Mouse (Mus musculus) G1E (cell line): ENCODE results near the gene Trpm5. TPM values are rescaled to one million over a fixed set of nuclear protein-coding genes. Genes with fewer than 3 reads are reported as not detected.

Experiments used
- ATAC-seq: 2 replicates; pipeline ENCODE4 v1.8.0; 2016; ENCODE audit warnings: mild to moderate bottlenecking; ENCODE audit not compliant: insufficient number of reproducible peaks, poor library complexity, low FRiP score, severe bottlenecking; ENCODE audit errors: extremely low read depth
- DNase-seq: peaks from one replicate; pipeline ENCODE4 v3.0.0; 2012; ENCODE audit warnings: low spot score
- H3K27me3 ChIP-seq: 2 replicates; pipeline ENCODE4 v1.6.1; 2012; ENCODE audit warnings: mild to moderate bottlenecking, low read length, inconsistent platforms; ENCODE audit not compliant: insufficient read depth
- H3K36me3 ChIP-seq: replicated peaks from 2 replicates; pipeline ENCODE3; 2012; ENCODE audit warnings: mild to moderate bottlenecking, inconsistent platforms
- H3K4me1 ChIP-seq: 2 replicates; pipeline ENCODE4 v1.6.1; 2012; ENCODE audit warnings: low read depth, low read length, inconsistent platforms, mixed read lengths; ENCODE audit not compliant: insufficient read depth
- H3K4me3 ChIP-seq: 2 replicates; pipeline ENCODE4 v1.5.1; 2012; ENCODE audit warnings: low read depth, mild to moderate bottlenecking, inconsistent platforms, low read length, moderate library complexity, mixed read lengths
- H3K9me3 ChIP-seq: replicated peaks from 2 replicates; pipeline ENCODE4 v1.6.1; 2012; ENCODE audit warnings: inconsistent platforms
- CTCF ChIP-seq: IDR thresholded peaks from 2 replicates; pipeline ENCODE4 v1.5.1; 2012; ENCODE audit warnings: low read depth, low read length, inconsistent platforms, mixed read lengths
- GATA1 ChIP-seq: IDR thresholded peaks from 2 replicates; pipeline ENCODE4 v1.6.1; 2012; ENCODE audit warnings: borderline replicate concordance, low read length, inconsistent platforms, mixed read lengths
- GATA2 ChIP-seq: IDR thresholded peaks from 2 replicates; pipeline ENCODE4 v1.6.1; 2012; ENCODE audit warnings: low read depth, low read length, inconsistent platforms, borderline replicate concordance
- POLR2AphosphoS5 ChIP-seq: IDR thresholded peaks from 2 replicates; pipeline ENCODE4 v1.6.1; 2012; ENCODE audit warnings: low read depth, low read length, inconsistent platforms; ENCODE audit not compliant: insufficient replicate concordance
- TAL1 ChIP-seq: conservative IDR thresholded peaks from 2 replicates; pipeline ENCODE4 v1.6.1; 2012; ENCODE audit warnings: low read depth, low read length, inconsistent platforms, mixed read lengths
- polyA plus RNA-seq: library from polyadenylated mRNA; stranded (reverse); fragments of >175 nt; gene quantifications from 2 replicates; pipeline ENCODE4 v1.2.3, GENCODE M21; 2012
- total RNA-seq, 2 experiments: library from RNA; stranded (forward) in 1 of 2; stranded (reverse) in 1 of 2; fragments of 200-1000 nt in 1 of 2; fragments of >200 nt in 1 of 2; fragmentation: Nextera tagmentation in 1 of 2; gene quantifications; 2 replicates each; pipeline ENCODE4 v1.2.3; 2014 to 2017

The Trpm5 gene
- total and polyA plus RNA-seq, 3 experiments, result 0.33 TPM; not detected in 2

- H3K36me3 ChIP-seq, result no peaks in the 10 kb centered on the region
- DNase-seq (no peak), ATAC-seq (no peak)
- peaks cover 16% of the 10 kb centered on the region for H3K4me1 ChIP-seq
- TF ChIP-seq GATA1 (no peak), CTCF (no peak), GATA2 (no peak), TAL1 (no peak), POLR2AphosphoS5 (no peak)
- H3K4me3 ChIP-seq, result no peak overlapping the region
- H3K27me3 ChIP-seq, result peaks cover 14% of the 10 kb centered on the region
- peaks cover 4% of the 10 kb centered on the region; the same call in 1 of the 2 replicates for H3K9me3 ChIP-seq
Observed at GRCm38 (mm10) chr7:143046358-143046757, 48.1 kb downstream of the Trpm5 start.

- Histone ChIP-seq H3K9me3 (peaks cover 4% of the 10 kb centered on the region; the same call in 1 of the 2 replicates), H3K27me3 (peaks cover 18% of the 10 kb centered on the region), H3K4me3 (no peak overlapping the region), H3K4me1 (peaks cover 17% of the 10 kb centered on the region), H3K36me3 (no peaks in the 10 kb centered on the region)
- TF ChIP-seq GATA1 (no peak), CTCF (no peak), POLR2AphosphoS5 (no peak), TAL1 (no peak), GATA2 (no peak)
- no peak for ATAC-seq
- DNase-seq, result no peak
Observed at GRCm38 (mm10) chr7:143044826-143045206, 49.6 kb downstream of the Trpm5 start.

- H3K36me3 ChIP-seq, result no peaks in the 10 kb centered on the region
Observed at GRCm38 (mm10) chr7:143044049-143044825, 50.2 kb downstream of the Trpm5 start.

GRCm38 (mm10) chr7:143042897-143043300, 51.5 kb downstream of the Trpm5 start:
- TF ChIP-seq GATA2 (no peak), POLR2AphosphoS5 (no peak), GATA1 (no peak), CTCF (no peak), TAL1 (no peak)
- no peak for DNase-seq
- H3K9me3 ChIP-seq, result peaks cover 4% of the 10 kb centered on the region; the same call in 1 of the 2 replicates
- H3K36me3 ChIP-seq, result no peaks in the 10 kb centered on the region
- H3K27me3 ChIP-seq, result peaks cover 18% of the 10 kb centered on the region
- H3K4me1 ChIP-seq, result peaks cover 30% of the 10 kb centered on the region
- no peak for ATAC-seq
- no peak overlapping the region for H3K4me3 ChIP-seq

More at GRCm38 (mm10) chr7:143044049-143044825, 50.2 kb downstream of the Trpm5 start:
- no peak for ATAC-seq
- Histone ChIP-seq H3K9me3 (peaks cover 4% of the 10 kb centered on the region; the same call in 1 of the 2 replicates), H3K4me1 (peaks cover 17% of the 10 kb centered on the region), H3K4me3 (no peak overlapping the region), H3K27me3 (peaks cover 18% of the 10 kb centered on the region)
- TF ChIP-seq POLR2AphosphoS5 (no peak), TAL1 (no peak), GATA1 (no peak), CTCF (no peak), GATA2 (no peak)
- DNase-seq, result no peak

GRCm38 (mm10) chr7:143042089-143042488, 52.4 kb downstream of the Trpm5 start:
- Histone ChIP-seq H3K9me3 (peaks cover 4% of the 10 kb centered on the region; the same call in 1 of the 2 replicates), H3K36me3 (no peaks in the 10 kb centered on the region), H3K4me3 (no peak overlapping the region), H3K27me3 (peaks cover 18% of the 10 kb centered on the region), H3K4me1 (peaks cover 36% of the 10 kb centered on the region)
- ATAC-seq (no peak), DNase-seq (no peak)
- no peak for TF ChIP-seq GATA1
- TF ChIP-seq CTCF, result no peak
- no peak for TF ChIP-seq POLR2AphosphoS5
- TF ChIP-seq GATA2, result no peak
- TF ChIP-seq TAL1, result no peak

- H3K4me1 ChIP-seq, result peaks cover 37% of the 10 kb centered on the region
- TF ChIP-seq TAL1 (no peak), GATA1 (no peak), CTCF (no peak), GATA2 (no peak), POLR2AphosphoS5 (no peak)
Observed at GRCm38 (mm10) chr7:143041138-143041822, 53.2 kb downstream of the Trpm5 start.

More at GRCm38 (mm10) chr7:143041138-143041822, 53.2 kb downstream of the Trpm5 start:
- Histone ChIP-seq H3K4me3 (no peak overlapping the region), H3K27me3 (peaks cover 13% of the 10 kb centered on the region), H3K36me3 (no peaks in the 10 kb centered on the region), H3K9me3 (peaks cover 4% of the 10 kb centered on the region; the same call in 1 of the 2 replicates)
- no peak for ATAC-seq
- no peak for DNase-seq
